Mouse (Mus musculus) embryonic facial prominence, embryonic 11.5 days (tissue): ENCODE data around the gene Mybbp1a. TPM values are rescaled to one million over a fixed set of nuclear protein-coding genes. Genes with fewer than 3 reads are reported as not detected.

ENCODE experiments used
- ATAC-seq: fragments of 200-750 bp; cut with Nextera tagmentation; replicated peaks from 2 replicates; pipeline ENCODE4 v1.8.0; 2017; ENCODE audit warnings: low read depth; ENCODE audit not compliant: insufficient number of reproducible peaks, low FRiP score, low TSS enrichment
- DNase-seq: peaks from one replicate; pipeline ENCODE4 v3.0.0-alpha.2; 2015; ENCODE audit warnings: low spot score
- H3K27ac ChIP-seq: fragments of 300-500 bp; sonication (generic); replicated peaks from 2 replicates; pipeline ENCODE4 v1.5.1; 2014; ENCODE audit warnings: mild to moderate bottlenecking, low read depth, low read length, control low read depth
- H3K27me3 ChIP-seq: fragments of 300-500 bp; sonication (generic); 2 replicates; pipeline ENCODE4 v1.6.1; 2014; ENCODE audit warnings: mild to moderate bottlenecking, low read length, moderate library complexity, mixed read lengths; ENCODE audit not compliant: control insufficient read depth, insufficient read depth
- H3K36me3 ChIP-seq: fragments of 300-500 bp; sonication (generic); replicated peaks from 2 replicates; pipeline ENCODE4 v1.6.1; 2014; ENCODE audit warnings: low read depth, mild to moderate bottlenecking, low read length, moderate library complexity, mixed read lengths; ENCODE audit not compliant: control insufficient read depth, insufficient read depth
- H3K4me1 ChIP-seq: fragments of 300-500 bp; sonication (generic); 2 replicates; pipeline ENCODE4 v1.6.1; 2014; ENCODE audit warnings: low read length, mixed read lengths; ENCODE audit not compliant: control insufficient read depth, insufficient read depth
- H3K4me2 ChIP-seq: fragments of 300-500 bp; sonication (generic); 2 replicates; pipeline ENCODE4 v1.6.1; 2014; ENCODE audit warnings: low read depth, mild to moderate bottlenecking, control low read depth, low read length, moderate library complexity
- H3K4me3 ChIP-seq: fragments of 300-500 bp; sonication (generic); 2 replicates; pipeline ENCODE4 v1.5.1; 2014; ENCODE audit warnings: low read depth, low read length, control low read depth
- H3K9ac ChIP-seq: fragments of 300-500 bp; sonication (generic); replicated peaks from 2 replicates; pipeline ENCODE4 v1.6.1; 2014; ENCODE audit warnings: mild to moderate bottlenecking, control low read depth, low read length
- H3K9me3 ChIP-seq: fragments of 300-500 bp; sonication (generic); replicated peaks from 2 replicates; pipeline ENCODE4 v1.6.1; 2016; ENCODE audit warnings: mild to moderate bottlenecking, low read length, inconsistent platforms, mixed read lengths; ENCODE audit not compliant: control insufficient read depth
- WGBS: fragments of 180-500 bp; shearing (Covaris S2); extraction: QIAGEN DNeasy Blood & Tissue Kit; methylation state at CpG from one replicate; pipeline ENCODE4 v1.1.7; 2014; 5-methylcytosine and 5-hydroxymethylcytosine counted together
- polyA plus RNA-seq: library from polyadenylated mRNA; unstranded; fragments of >200 nt; fragmentation: Nextera tagmentation; extraction: Ambion mirVana; gene quantifications from 2 replicates; pipeline ENCODE4 v1.2.1, GENCODE M21; 2014

Mybbp1a gene
- polyA plus RNA-seq, 1 experiment from 2014 or later, result 191 TPM

DNA sequence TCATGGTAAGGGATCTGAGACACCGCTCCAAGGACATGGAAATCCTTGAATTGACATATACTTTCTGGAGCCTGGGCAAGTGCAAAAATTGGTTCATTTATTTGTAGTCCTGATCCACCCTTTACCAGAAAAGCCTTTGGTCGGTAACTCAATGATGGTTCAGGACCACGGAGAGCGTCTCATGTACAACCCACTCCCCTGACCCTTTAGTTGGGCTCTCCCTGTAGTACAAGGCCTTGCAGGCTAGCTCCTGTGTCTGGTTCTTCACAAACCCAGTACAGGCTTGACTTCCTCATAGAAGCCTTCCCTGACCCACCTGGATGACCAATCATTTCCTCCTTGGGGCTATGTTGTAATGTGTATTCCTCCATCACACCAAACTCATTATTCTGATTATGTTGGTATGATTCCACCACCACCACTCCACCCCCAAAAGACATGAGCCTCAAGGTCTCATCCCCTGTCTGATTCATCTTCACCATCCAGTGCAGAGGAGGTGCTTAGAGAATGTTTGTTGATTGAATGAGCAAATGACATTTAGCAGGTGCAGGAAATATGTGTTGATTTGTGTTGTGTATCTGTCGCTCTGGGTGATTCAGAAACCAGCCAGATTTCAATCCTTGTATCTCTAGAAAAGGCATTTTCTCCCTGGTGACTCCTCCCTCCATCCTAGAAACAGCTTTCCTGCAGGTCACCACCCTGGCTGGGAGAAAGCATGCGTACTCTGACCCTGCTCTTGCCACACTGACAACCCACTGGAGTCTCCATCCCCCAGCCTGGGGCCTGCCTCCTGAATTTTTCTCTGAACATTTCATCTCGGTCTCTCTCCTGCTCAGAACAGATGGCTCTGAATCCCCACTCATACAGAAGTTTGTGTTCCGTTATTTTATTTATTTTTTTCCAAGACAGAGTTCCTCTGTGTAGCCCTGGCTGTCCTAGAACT, 53.2 kb downstream of the Mybbp1a start:
- Histone ChIP-seq H3K9ac (no peak overlapping the region), H3K36me3 (no peaks in the 10 kb centered on the region), H3K4me3 (no peak overlapping the region), H3K4me2 (no peak overlapping the region), H3K9me3 (no peaks in the 10 kb centered on the region), H3K27ac (no peak overlapping the region), H3K4me1 (no peaks in the 10 kb centered on the region), H3K27me3 (peaks cover 3% of the 10 kb centered on the region; the same call in 1 of the 2 replicates)
- DNase-seq (peak; percentile 79), ATAC-seq (no peak)
- WGBS, result 51% methylated on average over 8 of the region's 8 CpGs

DNA sequence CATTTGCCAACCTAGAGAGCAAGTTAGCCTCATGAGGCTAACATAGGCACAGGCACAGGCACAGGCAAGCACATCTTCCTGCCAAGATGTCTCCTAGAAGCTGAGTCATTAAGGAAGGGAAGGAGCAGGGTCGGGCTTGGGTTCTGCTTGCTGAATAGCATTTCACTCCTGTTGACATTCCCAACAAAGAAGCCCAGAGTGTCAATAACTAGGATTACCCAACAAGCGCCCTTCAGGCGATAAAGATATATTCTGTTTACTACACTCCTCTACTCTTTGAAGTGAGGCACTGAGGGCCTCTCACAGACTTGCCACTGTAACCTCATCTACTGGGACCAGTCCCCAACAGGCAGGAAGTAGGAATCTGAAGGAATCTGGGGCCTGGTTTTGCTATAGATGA, 54.9 kb downstream of the Mybbp1a start:
- H3K27me3 ChIP-seq, result no peaks in the 10 kb centered on the region
- no peaks in the 10 kb centered on the region for H3K4me1 ChIP-seq
- H3K36me3 ChIP-seq, result no peaks in the 10 kb centered on the region
- DNase-seq (no peak), ATAC-seq (no peak)
- H3K4me3 ChIP-seq, result no peak overlapping the region
- H3K4me2 ChIP-seq, result no peak overlapping the region
- H3K9me3 ChIP-seq, result no peaks in the 10 kb centered on the region
- WGBS, result 67% methylated on average over 3 of the region's 3 CpGs
- H3K27ac ChIP-seq, result no peak overlapping the region
- no peak overlapping the region for H3K9ac ChIP-seq

- Histone ChIP-seq H3K36me3 (no peaks in the 10 kb centered on the region), H3K9ac (no peak overlapping the region), H3K9me3 (no peaks in the 10 kb centered on the region), H3K4me2 (no peak overlapping the region), H3K27ac (no peak overlapping the region), H3K27me3 (no peaks in the 10 kb centered on the region), H3K4me1 (no peaks in the 10 kb centered on the region), H3K4me3 (no peak overlapping the region)
- ATAC-seq (no peak), DNase-seq (no peak)
- 58% methylated on average over 1 of the region's 1 CpGs for WGBS
These were observed 55.6 kb downstream of the Mybbp1a start for GRCm38 (mm10) chr11:72496775-72497174.

DNA sequence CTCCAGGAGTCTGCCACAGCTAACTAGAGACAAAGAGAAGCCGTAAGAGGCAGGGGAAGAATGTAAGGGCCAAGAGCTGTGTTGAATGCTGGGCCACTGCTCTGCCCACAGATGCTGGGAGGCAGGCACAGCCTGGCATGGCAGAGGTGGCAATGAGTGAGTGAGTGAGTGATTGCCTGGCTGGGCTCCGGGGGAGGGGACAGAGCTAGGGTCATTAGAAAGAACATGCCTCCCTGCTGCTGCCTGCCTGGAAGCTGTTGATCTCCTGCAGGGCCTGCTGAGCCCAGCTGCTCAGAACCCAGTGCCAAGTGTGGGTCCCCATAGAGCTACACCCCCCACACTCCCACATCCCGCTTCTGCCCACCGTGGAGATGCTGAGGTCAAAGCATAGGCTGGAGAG, 56.2 kb downstream of the Mybbp1a start:
- Histone ChIP-seq H3K4me1 (no peaks in the 10 kb centered on the region), H3K27ac (no peak overlapping the region), H3K36me3 (no peaks in the 10 kb centered on the region), H3K27me3 (no peaks in the 10 kb centered on the region), H3K4me3 (no peak overlapping the region), H3K4me2 (no peak overlapping the region), H3K9me3 (no peaks in the 10 kb centered on the region), H3K9ac (no peak overlapping the region)
- 31% methylated on average over 4 of the region's 4 CpGs for WGBS
- ATAC-seq (no peak), DNase-seq (no peak)

- H3K4me3 ChIP-seq, result no peak overlapping the region
- H3K27me3 ChIP-seq, result no peaks in the 10 kb centered on the region
- H3K4me2 ChIP-seq, result no peak overlapping the region
- H3K9me3 ChIP-seq, result no peaks in the 10 kb centered on the region
- WGBS, result 84% methylated on average over 4 of the region's 4 CpGs
- no peaks in the 10 kb centered on the region for H3K36me3 ChIP-seq
- H3K9ac ChIP-seq, result no peak overlapping the region
- DNase-seq (no peak), ATAC-seq (no peak)
- no peak overlapping the region for H3K27ac ChIP-seq
- H3K4me1 ChIP-seq, result no peaks in the 10 kb centered on the region
These were observed 59.0 kb downstream of the Mybbp1a start for GRCm38 (mm10) chr11:72500139-72500538.

Other genes starting within 250 kb of the Mybbp1a start
- 0.10 TPM in 1 of 2 replicates, not detected in the other for gene Gm43951, start 234.5 kb upstream of the Mybbp1a start, polyA plus RNA-seq
- 11.0 and 14.9 TPM in 2 replicates for gene 4933427D14Rik, start 233.9 kb upstream of the Mybbp1a start, polyA plus RNA-seq
- gene Txndc17, start 233.8 kb upstream of the Mybbp1a start, polyA plus RNA-seq, result 175 and 192 TPM in 2 replicates
- 52.4 and 55.5 TPM in 2 replicates for gene Med31, start 225.8 kb upstream of the Mybbp1a start, polyA plus RNA-seq
- gene Slc13a5, start 174.1 kb upstream of the Mybbp1a start, polyA plus RNA-seq, result 0.25 TPM in 1 of 2 replicates, not detected in the other
- 1.2 TPM in 2 replicates for gene Xaf1, start 139.7 kb upstream of the Mybbp1a start, polyA plus RNA-seq
- not detected in 2 replicates for gene Fbxo39, start 126.9 kb upstream of the Mybbp1a start, polyA plus RNA-seq
- gene Tekt1, start 78.9 kb upstream of the Mybbp1a start, polyA plus RNA-seq, result 6.3 and 6.4 TPM in 2 replicates
- 8.0 TPM in 2 replicates for gene Smtnl2, start 29.6 kb upstream of the Mybbp1a start, polyA plus RNA-seq
- gene Ggt6, start 5.8 kb upstream of the Mybbp1a start, polyA plus RNA-seq, result not detected in 2 replicates
- 3.0 and 3.2 TPM in 2 replicates for gene Spns2, start 48.5 kb downstream of the Mybbp1a start, polyA plus RNA-seq
- gene Spns3, start 109.2 kb downstream of the Mybbp1a start, polyA plus RNA-seq, result not detected in 2 replicates
- 114 and 129 TPM in 2 replicates for gene Ube2g1, start 165.9 kb downstream of the Mybbp1a start, polyA plus RNA-seq
- 30.3 and 30.5 TPM in 2 replicates for gene Ankfy1, start 248.7 kb downstream of the Mybbp1a start, polyA plus RNA-seq